Mouse (Mus musculus): ENCODE data around the gene Tcaim.
"Not testable (repeated sequence)": the region's sequence is repeated elsewhere in the genome, so short reads cannot be mapped to it uniquely, and the experiment has no call there.

Tcaim gene

GRCm38 (mm10) chr9:122836790-122837189, 31.5 kb downstream of the Tcaim start:
- no peak for DNase-seq (ENCODE audit: low read depth, low spot score)
- 0 out of 2 replicates have a peak, but pooled peaks cover 1% of the 10 kb centered on the region for H3K36me3 ChIP-seq (ENCODE audit: control insufficient read depth, insufficient read depth, low read length, poor library complexity, severe bottlenecking)
- no peaks in the 10 kb centered on the region for H3K27me3 ChIP-seq (ENCODE audit: control insufficient read depth, insufficient read depth, low read length, poor library complexity, severe bottlenecking)

- H3K27me3 ChIP-seq (ENCODE audit: control insufficient read depth, insufficient read depth, low read length, poor library complexity, severe bottlenecking), result no peaks in the 10 kb centered on the region
- no peak for DNase-seq (ENCODE audit: low read depth, low spot score)
- H3K36me3 ChIP-seq (ENCODE audit: control insufficient read depth, insufficient read depth, low read length, poor library complexity, severe bottlenecking), result 0 out of 2 replicates have a peak, but pooled peaks cover 1% of the 10 kb centered on the region
Observed at GRCm38 (mm10) chr9:122837216-122837615, 31.9 kb downstream of the Tcaim start.

DNA sequence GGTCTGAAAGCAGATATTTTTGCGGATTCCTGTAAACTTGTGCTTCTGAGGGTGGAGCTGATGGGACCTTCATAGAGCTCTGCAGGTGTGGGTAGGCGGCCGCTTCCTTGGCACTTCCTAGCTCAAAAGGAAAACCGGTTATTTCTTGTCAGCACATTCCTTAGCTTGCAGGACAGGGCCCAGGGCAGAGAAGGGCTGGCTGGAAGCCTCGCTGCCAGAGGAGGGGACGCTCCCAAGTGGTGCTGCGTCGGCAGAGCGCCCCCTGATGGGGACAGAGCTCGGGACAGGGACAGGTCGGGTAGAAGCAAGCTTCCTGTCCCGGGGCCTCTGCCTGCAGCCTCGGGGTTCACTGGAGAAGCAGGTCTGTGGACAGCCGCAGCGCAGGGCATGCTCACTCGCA, 32.3 kb downstream of the Tcaim start:
- peak; percentile 5 for DNase-seq (ENCODE audit: low read depth, low spot score)
- H3K27me3 ChIP-seq (ENCODE audit: control insufficient read depth, insufficient read depth, low read length, poor library complexity, severe bottlenecking), result no peaks in the 10 kb centered on the region
- 0 out of 2 replicates have a peak, but pooled peaks cover 1% of the 10 kb centered on the region for H3K36me3 ChIP-seq (ENCODE audit: control insufficient read depth, insufficient read depth, low read length, poor library complexity, severe bottlenecking)

DNA sequence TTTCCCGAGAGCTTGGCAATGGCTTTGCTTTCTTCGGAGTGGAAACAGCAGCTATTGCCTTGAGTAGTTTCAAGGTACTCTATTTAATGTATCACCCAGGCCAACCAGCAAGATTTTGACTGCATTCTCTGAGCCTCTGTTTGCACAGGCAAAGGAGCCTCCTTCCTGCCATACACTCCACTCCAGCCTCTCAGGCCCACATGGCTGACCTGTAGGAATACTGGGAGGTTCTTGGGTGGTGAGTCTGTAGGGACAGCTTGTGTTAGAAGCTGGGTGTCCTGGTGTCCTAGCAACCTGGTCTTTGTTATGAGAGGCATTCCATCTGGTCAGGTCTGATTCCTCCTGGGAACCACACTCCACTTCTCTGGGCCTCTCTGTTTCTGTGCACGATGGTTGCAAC, 38.4 kb downstream of the Tcaim start, which contains the start of gene Gm35549:
TSS of gene Gm35549 (minus strand) at position 276 of the 400 bp plus-strand sequence.
- peaks cover 2% of the 10 kb centered on the region; the same call in 1 of the 2 replicates for H3K36me3 ChIP-seq (ENCODE audit: control insufficient read depth, insufficient read depth, low read length, poor library complexity, severe bottlenecking)
- no peaks in the 10 kb centered on the region for H3K27me3 ChIP-seq (ENCODE audit: control insufficient read depth, insufficient read depth, low read length, poor library complexity, severe bottlenecking)
- no peak for DNase-seq (ENCODE audit: low read depth, low spot score)

DNA sequence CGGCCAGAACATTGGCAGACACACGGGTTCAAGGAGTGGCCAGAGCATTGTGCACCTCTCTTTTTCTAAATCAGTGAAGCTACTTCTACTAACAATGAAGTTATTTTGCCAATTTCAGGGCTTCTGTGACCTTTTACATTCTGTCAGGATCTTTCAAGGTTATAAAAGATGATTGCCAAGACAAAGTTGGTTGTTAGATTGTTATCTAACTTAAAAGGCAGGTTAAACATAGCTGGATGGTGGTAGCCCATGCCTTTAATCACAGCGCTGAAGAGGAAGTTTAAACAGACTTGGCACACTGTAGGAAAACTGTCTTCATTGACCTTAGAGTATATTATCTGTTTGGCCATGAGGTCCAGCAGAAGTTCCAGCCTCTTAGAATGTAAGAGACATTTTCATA, 40.3 kb downstream of the Tcaim start:
- no peak for DNase-seq (ENCODE audit: low read depth, low spot score)
- H3K36me3 ChIP-seq (ENCODE audit: control insufficient read depth, insufficient read depth, low read length, poor library complexity, severe bottlenecking), result peaks cover 2% of the 10 kb centered on the region; the same call in 1 of the 2 replicates
- H3K27me3 ChIP-seq (ENCODE audit: control insufficient read depth, insufficient read depth, low read length, poor library complexity, severe bottlenecking), result no peaks in the 10 kb centered on the region

- DNase-seq (ENCODE audit: low read depth, low spot score), result no peak
- no peaks in the 10 kb centered on the region for H3K27me3 ChIP-seq (ENCODE audit: control insufficient read depth, insufficient read depth, low read length, poor library complexity, severe bottlenecking)
- peaks cover 2% of the 10 kb centered on the region; the same call in 1 of the 2 replicates for H3K36me3 ChIP-seq (ENCODE audit: control insufficient read depth, insufficient read depth, low read length, poor library complexity, severe bottlenecking)
Observed at GRCm38 (mm10) chr9:122846156-122846555, 40.8 kb downstream of the Tcaim start.

- not testable (repeated sequence) for H3K27me3 ChIP-seq (ENCODE audit: control insufficient read depth, insufficient read depth, low read length, poor library complexity, severe bottlenecking); H3K36me3 ChIP-seq (ENCODE audit: control insufficient read depth, insufficient read depth, low read length, poor library complexity, severe bottlenecking); DNase-seq (ENCODE audit: low read depth, low spot score)
Observed at GRCm38 (mm10) chr9:122847811-122848311, 42.5 kb downstream of the Tcaim start.

DNA sequence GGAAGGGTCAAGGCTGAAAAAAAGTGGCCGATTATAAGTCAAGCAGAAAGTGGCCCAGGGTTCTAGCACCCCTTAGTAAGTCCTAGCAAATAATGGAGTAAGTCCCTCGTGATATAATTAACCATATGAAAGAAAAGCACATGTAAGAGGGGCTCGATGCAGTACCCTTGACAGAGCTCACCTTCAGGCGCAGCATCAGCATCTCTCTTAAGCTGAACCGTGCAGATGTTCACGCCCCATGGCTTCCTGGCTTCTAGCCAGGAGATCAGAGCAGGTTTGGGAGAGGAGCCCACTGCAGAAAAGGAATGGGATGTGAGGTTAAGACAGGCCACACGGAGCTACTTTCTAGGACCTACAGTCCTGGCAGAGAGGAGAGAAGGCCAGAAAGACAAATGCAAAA, 49.2 kb downstream of the Tcaim start:
- Histone ChIP-seq H3K36me3 (ENCODE audit: control insufficient read depth, insufficient read depth, low read length, poor library complexity, severe bottlenecking) (peaks cover 38% of the 10 kb centered on the region), H3K27me3 (ENCODE audit: control insufficient read depth, insufficient read depth, low read length, poor library complexity, severe bottlenecking) (no peaks in the 10 kb centered on the region)
- no peak for DNase-seq (ENCODE audit: low read depth, low spot score)

GRCm38 (mm10) chr9:122855141-122855540, 49.8 kb downstream of the Tcaim start:
- peaks cover 44% of the 10 kb centered on the region for H3K36me3 ChIP-seq (ENCODE audit: control insufficient read depth, insufficient read depth, low read length, poor library complexity, severe bottlenecking)
- not testable (repeated sequence) for DNase-seq (ENCODE audit: low read depth, low spot score); H3K27me3 ChIP-seq (ENCODE audit: control insufficient read depth, insufficient read depth, low read length, poor library complexity, severe bottlenecking)

GRCm38 (mm10) chr9:122855617-122856016, 50.3 kb downstream of the Tcaim start:
- Histone ChIP-seq H3K27me3 (ENCODE audit: control insufficient read depth, insufficient read depth, low read length, poor library complexity, severe bottlenecking) (no peaks in the 10 kb centered on the region), H3K36me3 (ENCODE audit: control insufficient read depth, insufficient read depth, low read length, poor library complexity, severe bottlenecking) (peaks cover 44% of the 10 kb centered on the region)
- DNase-seq (ENCODE audit: low read depth, low spot score), result no peak

DNA sequence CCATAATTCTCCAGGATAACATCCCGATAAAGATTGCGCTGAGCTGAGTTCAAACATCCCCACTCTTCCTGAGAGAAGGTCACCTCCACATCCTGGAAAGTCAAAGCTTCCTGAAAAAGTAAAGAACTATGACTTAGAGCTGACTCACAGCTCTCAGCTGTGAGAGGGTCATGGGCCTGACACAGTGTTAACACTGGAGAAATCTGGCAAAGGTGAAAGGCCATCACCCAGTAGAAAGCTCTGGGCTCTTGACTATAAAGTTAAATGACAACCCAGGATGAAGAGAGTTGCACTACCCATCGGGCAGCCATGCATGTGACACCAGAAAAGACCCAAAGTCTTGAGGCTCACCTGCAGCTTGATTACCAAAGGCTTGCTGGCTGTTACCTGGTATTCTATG, 51.4 kb downstream of the Tcaim start:
- DNase-seq (ENCODE audit: low read depth, low spot score), result no peak
- Histone ChIP-seq H3K27me3 (ENCODE audit: control insufficient read depth, insufficient read depth, low read length, poor library complexity, severe bottlenecking) (no peaks in the 10 kb centered on the region), H3K36me3 (ENCODE audit: control insufficient read depth, insufficient read depth, low read length, poor library complexity, severe bottlenecking) (peaks cover 48% of the 10 kb centered on the region)

DNA sequence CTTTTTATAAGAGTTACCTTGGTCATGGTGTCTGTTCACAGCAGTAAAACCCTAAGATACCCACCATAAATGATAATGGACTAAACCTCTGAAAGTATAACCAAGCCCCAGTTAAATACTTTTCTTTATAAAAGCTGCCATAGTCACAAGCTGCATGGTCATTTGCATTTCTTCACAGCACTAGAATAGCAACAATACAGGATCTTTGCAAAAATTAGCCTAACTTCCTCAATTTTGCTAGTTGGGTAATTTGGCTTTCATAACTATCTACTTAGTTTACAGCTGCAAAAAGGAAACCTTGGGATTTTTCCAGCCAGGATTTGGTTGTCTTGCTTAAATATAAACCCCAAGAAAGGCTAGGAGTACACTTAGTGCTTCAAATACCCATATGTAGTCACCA, 55.4 kb downstream of the Tcaim start:
- H3K27me3 ChIP-seq (ENCODE audit: control insufficient read depth, insufficient read depth, low read length, poor library complexity, severe bottlenecking), result no peaks in the 10 kb centered on the region
- DNase-seq (ENCODE audit: low read depth, low spot score), result no peak
- peaks cover 27% of the 10 kb centered on the region for H3K36me3 ChIP-seq (ENCODE audit: control insufficient read depth, insufficient read depth, low read length, poor library complexity, severe bottlenecking)

DNA sequence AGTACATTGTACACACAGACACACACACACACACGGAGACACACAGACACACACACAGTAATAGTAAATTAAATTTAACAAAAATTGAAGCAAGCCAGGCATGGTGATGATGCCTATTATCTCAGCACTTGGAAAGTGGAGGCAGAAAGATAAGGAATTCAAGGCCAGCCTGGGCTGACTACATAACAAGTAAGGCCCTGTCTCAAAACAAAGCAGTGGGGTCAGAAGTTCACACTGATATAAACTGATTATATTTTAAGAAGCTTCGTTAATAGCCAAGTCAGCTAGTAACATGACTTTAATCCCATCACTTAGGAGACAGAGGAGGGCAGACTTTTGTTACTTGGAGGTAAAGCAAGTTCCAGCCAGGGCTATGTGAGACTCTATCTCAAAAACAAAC, 58.4 kb downstream of the Tcaim start:
- Histone ChIP-seq H3K27me3 (ENCODE audit: control insufficient read depth, insufficient read depth, low read length, poor library complexity, severe bottlenecking) (no peaks in the 10 kb centered on the region), H3K36me3 (ENCODE audit: control insufficient read depth, insufficient read depth, low read length, poor library complexity, severe bottlenecking) (peaks cover 16% of the 10 kb centered on the region)
- no peak for DNase-seq (ENCODE audit: low read depth, low spot score)

DNA sequence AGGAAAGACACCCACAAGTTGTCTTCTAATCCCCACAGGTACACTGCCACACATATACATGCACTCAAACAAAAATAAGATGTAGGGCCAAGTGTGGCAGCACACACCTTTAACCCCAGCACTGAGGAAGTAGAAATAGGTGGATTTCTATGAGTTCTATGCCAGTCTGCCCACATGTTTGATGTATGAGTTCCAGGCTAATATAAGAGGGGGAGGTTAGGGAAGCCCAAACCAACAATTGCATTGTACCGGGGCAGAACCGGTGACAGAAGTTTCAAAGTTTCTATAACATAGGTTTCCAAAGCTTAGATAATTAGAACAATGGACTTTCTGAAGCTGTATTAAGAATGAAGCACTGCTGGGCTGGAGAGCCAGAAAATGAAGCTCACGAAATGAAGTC, 59.5 kb downstream of the Tcaim start:
- DNase-seq (ENCODE audit: low read depth, low spot score), result no peak
- H3K36me3 ChIP-seq (ENCODE audit: control insufficient read depth, insufficient read depth, low read length, poor library complexity, severe bottlenecking), result peaks cover 8% of the 10 kb centered on the region
- H3K27me3 ChIP-seq (ENCODE audit: control insufficient read depth, insufficient read depth, low read length, poor library complexity, severe bottlenecking), result no peaks in the 10 kb centered on the region

- H3K36me3 ChIP-seq (ENCODE audit: control insufficient read depth, insufficient read depth, low read length, poor library complexity, severe bottlenecking), result peaks cover 6% of the 10 kb centered on the region
- no peaks in the 10 kb centered on the region for H3K27me3 ChIP-seq (ENCODE audit: control insufficient read depth, insufficient read depth, low read length, poor library complexity, severe bottlenecking)
- peak; percentile 88 for DNase-seq (ENCODE audit: low read depth, low spot score)
Observed at GRCm38 (mm10) chr9:122865697-122866166, 60.4 kb downstream of the Tcaim start, which contains the start of gene Zfp445. TSS of gene Zfp445 (minus strand) at chr9:122866006.

DNA sequence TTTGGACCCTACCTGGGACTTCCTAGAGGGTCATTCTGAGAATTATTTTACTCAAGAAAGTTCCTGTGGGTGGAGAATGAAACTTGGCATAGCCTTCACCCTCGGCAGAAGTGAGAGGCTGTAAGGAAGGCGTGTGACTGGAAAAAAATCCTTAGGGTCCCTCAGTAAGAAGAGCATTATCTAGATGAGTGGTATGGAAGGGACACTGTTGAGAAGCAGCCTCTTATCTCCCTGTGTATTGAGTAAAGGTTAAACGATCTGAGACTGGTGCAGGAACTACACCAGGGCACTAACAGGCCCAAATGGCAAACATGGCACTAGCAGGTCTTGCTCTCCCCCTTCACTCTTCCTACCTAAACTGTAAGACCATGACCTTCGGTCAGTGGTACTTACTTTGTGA, 60.9 kb downstream of the Tcaim start:
- peaks cover 4% of the 10 kb centered on the region for H3K36me3 ChIP-seq (ENCODE audit: control insufficient read depth, insufficient read depth, low read length, poor library complexity, severe bottlenecking)
- DNase-seq (ENCODE audit: low read depth, low spot score), result no peak
- H3K27me3 ChIP-seq (ENCODE audit: control insufficient read depth, insufficient read depth, low read length, poor library complexity, severe bottlenecking), result no peaks in the 10 kb centered on the region
